Mouse (Mus musculus) heart, embryonic 10.5 days (tissue): Measurements from ENCODE around the gene Nelfe. TPM values are rescaled to one million over a fixed set of nuclear protein-coding genes. Genes with fewer than 3 reads are reported as not detected.
"Not testable (repeated sequence)": the region's sequence is repeated elsewhere in the genome, so short reads cannot be mapped to it uniquely, and the experiment has no call there.

Source experiments
- DNase-seq: peaks from one replicate; pipeline ENCODE4 v3.0.0-alpha.2; 2017; ENCODE audit warnings: low spot score
- H3K27ac ChIP-seq: fragments of 300-500 bp; sonication (generic); 2 replicates; pipeline ENCODE4 v1.5.1; 2016; ENCODE audit warnings: mild to moderate bottlenecking
- H3K27me3 ChIP-seq: fragments of 300-500 bp; sonication (generic); 2 replicates; pipeline ENCODE4 v1.6.1; 2016; ENCODE audit warnings: mild to moderate bottlenecking; ENCODE audit not compliant: poor library complexity, insufficient read depth, severe bottlenecking
- H3K36me3 ChIP-seq: fragments of 300-500 bp; sonication (generic); 2 replicates; pipeline ENCODE4 v1.6.1; 2016; ENCODE audit warnings: mild to moderate bottlenecking, moderate library complexity
- H3K4me1 ChIP-seq: fragments of 300-500 bp; sonication (generic); 2 replicates; pipeline ENCODE4 v1.6.1; 2016; ENCODE audit warnings: mild to moderate bottlenecking
- H3K4me3 ChIP-seq: fragments of 300-500 bp; sonication (generic); 2 replicates; pipeline ENCODE4 v1.5.1; 2016; ENCODE audit warnings: mild to moderate bottlenecking, moderate library complexity
- H3K9me3 ChIP-seq: fragments of 300-500 bp; sonication (generic); 2 replicates; pipeline ENCODE4 v1.6.1; 2016; ENCODE audit warnings: mild to moderate bottlenecking, moderate library complexity
- WGBS: fragments of 180-500 bp; shearing (Covaris S2); methylation state at CpG from one replicate; pipeline ENCODE4 v1.1.7; 2016; 5-methylcytosine and 5-hydroxymethylcytosine counted together
- polyA plus RNA-seq: library from polyadenylated mRNA; unstranded; fragments of >200 nt; fragmentation: Nextera tagmentation; extraction: Ambion mirVana; gene quantifications from 2 replicates; pipeline ENCODE4 v1.2.1, GENCODE M21; 2016

Nelfe gene
- polyA plus RNA-seq, 1 experiment from 2014 or later, result 104 TPM

GRCm38 (mm10) chr17:34814818-34815370 lies 35.3 kb upstream of the Nelfe start:
- no peak overlapping the region for H3K4me3 ChIP-seq
- no peak for DNase-seq
- H3K9me3 ChIP-seq, result no peaks in the 10 kb centered on the region
- no peaks in the 10 kb centered on the region for H3K4me1 ChIP-seq
- 0 out of 2 replicates have a peak, but pooled peaks cover 12% of the 10 kb centered on the region for H3K27me3 ChIP-seq
- H3K36me3 ChIP-seq, result no peaks in the 10 kb centered on the region
- no peak overlapping the region for H3K27ac ChIP-seq
- WGBS, result 72% methylated on average over 7 of the region's 7 CpGs

DNA sequence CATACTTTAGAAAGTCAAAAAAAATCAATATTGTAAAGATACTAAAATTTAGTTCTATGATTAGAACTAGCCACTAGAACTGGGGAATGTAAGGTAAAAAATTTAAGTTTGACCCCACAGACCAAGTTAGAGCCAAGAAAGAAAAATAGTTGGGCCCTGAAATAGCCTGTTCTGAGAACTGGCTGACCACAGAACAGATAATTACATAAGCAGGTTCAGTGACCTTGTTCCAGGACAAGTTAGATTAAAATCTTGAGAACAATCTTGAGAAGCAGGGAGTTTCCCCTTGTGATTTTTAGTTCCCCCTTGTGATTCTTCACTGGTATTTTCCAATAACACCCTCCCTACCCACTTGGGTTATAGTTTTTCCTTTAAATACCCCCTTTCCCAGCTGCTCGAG lies 19.4 kb upstream of the Nelfe start:
- not testable (repeated sequence) for H3K27ac ChIP-seq, H3K4me1 ChIP-seq, DNase-seq, H3K4me3 ChIP-seq, H3K27me3 ChIP-seq, H3K9me3 ChIP-seq
- 100% methylated on average over 1 of the region's 1 CpGs for WGBS
- peaks cover 76% of the 10 kb centered on the region for H3K36me3 ChIP-seq

- H3K27ac ChIP-seq, result peak overlapping the region; percentile 87
- WGBS, result 5% methylated on average over 48 of the region's 48 CpGs
These were observed 13.9 kb upstream of the Nelfe start for GRCm38 (mm10) chr17:34836155-34836855.

GRCm38 (mm10) chr17:34836856-34837221 lies 13.4 kb upstream of the Nelfe start, which contains the start of the genes Stk19 and Dxo:
Stk19 (minus strand) TSS chr17:34836945.
Dxo (plus strand) TSS chr17:34837019.
- peak; percentile 98 for DNase-seq
- WGBS, result under 1% methylated on average over 40 of the region's 40 CpGs
- Histone ChIP-seq H3K27me3 (no peaks in the 10 kb centered on the region), H3K9me3 (no peaks in the 10 kb centered on the region), H3K4me3 (peak within 1 kb of the TSS; percentile 94), H3K27ac (peak within 1 kb of the TSS; percentile 87), H3K36me3 (peaks cover 56% of the 10 kb centered on the region), H3K4me1 (peaks cover 33% of the 10 kb centered on the region)

More at GRCm38 (mm10) chr17:34836155-34836855, 13.9 kb upstream of the Nelfe start:
- no peaks in the 10 kb centered on the region for H3K27me3 ChIP-seq
- H3K4me1 ChIP-seq, result peaks cover 33% of the 10 kb centered on the region
- H3K36me3 ChIP-seq, result peaks cover 55% of the 10 kb centered on the region
- peak overlapping the region; percentile 94 for H3K4me3 ChIP-seq
- H3K9me3 ChIP-seq, result no peaks in the 10 kb centered on the region
- DNase-seq, result peak; percentile 95

DNA sequence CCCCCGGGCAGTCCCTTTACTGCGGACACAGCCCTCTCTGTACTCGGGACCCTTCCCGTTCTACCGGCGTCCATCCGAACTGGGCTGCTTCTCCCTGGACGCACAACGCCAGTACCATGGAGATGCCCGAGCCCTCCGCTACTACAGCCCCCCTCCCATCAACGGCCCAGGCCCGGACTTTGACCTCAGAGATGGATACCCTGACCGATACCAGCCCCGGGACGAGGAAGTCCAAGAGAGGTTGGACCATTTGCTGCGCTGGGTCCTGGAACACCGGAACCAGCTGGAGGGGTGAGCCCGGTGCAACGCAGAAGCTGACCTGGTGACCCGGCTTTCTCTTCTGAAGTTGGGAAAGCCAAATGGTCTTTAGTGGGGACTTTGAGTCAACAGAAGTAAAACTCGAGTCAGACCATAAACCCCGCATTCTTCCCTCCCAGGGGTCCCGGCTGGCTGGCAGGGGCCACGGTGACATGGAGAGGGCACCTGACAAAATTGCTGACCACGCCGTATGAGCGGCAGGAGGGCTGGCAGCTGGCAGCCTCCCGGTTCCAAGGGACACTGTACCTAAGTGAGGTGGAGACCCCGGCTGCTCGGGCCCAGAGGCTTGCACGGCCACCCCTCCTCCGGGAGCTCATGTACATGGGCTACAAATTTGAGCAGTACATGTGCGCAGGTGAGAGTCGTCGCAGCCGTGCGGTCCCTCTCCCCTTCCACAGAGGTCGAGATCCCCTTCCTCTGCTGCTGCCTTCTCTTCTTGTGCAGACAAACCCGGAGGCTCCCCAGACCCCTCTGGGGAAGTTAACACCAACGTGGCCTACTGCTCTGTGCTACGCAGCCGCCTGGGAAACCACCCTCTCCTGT lies 12.5 kb upstream of the Nelfe start:
- 38% methylated on average over 43 of the region's 43 CpGs for WGBS
- H3K4me3 ChIP-seq, result peak overlapping the region; percentile 94
- peaks cover 56% of the 10 kb centered on the region for H3K36me3 ChIP-seq
- no peaks in the 10 kb centered on the region for H3K9me3 ChIP-seq
- peak overlapping the region; percentile 87 for H3K27ac ChIP-seq
- DNase-seq, result no peak
- peaks cover 33% of the 10 kb centered on the region for H3K4me1 ChIP-seq
- no peaks in the 10 kb centered on the region for H3K27me3 ChIP-seq

GRCm38 (mm10) chr17:34838785-34839184 lies 11.4 kb upstream of the Nelfe start:
- H3K36me3 ChIP-seq, result peaks cover 61% of the 10 kb centered on the region

DNA sequence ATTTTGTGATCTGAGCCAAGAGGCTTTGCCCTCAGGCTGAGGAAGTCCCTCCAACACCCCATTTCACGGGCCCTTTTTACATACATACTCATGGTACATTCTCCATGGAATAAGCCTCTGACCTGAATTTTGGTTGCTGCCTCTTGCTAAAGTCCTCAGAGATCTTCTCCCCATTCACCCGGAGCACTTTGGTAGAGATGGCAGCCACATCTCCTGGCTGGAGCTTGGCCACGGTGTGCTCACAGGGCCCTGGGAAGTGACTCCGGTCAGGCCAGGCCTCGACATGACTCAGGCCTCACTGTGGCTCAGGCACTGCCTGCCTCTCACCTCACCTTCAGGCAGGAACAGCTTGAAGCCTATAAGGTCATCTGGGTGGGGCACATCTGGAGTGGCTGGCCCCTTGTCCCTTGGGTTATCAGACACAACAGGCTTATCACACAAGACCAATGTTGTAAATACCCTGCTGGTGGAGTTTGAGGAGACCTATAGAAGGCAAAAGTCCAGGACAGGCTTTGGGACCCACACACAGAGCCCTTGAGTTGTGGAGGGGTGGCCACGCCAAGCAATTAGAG lies 9.4 kb upstream of the Nelfe start:
- Histone ChIP-seq H3K27me3 (no peaks in the 10 kb centered on the region), H3K4me1 (peaks cover 30% of the 10 kb centered on the region), H3K9me3 (no peaks in the 10 kb centered on the region), H3K4me3 (peak overlapping the region; percentile 19; the same call in 1 of the 2 replicates), H3K36me3 (peaks cover 79% of the 10 kb centered on the region), H3K27ac (peak overlapping the region; percentile 62; the same call in 1 of the 2 replicates)
- DNase-seq, result peak; percentile 91
- 79% methylated on average over 6 of the region's 6 CpGs for WGBS

More at GRCm38 (mm10) chr17:34838785-34839184, 11.4 kb upstream of the Nelfe start:
- 89% methylated on average over 7 of the region's 7 CpGs for WGBS
- Histone ChIP-seq H3K9me3 (no peaks in the 10 kb centered on the region), H3K27me3 (no peaks in the 10 kb centered on the region), H3K4me1 (peaks cover 33% of the 10 kb centered on the region), H3K4me3 (peak overlapping the region; percentile 94), H3K27ac (no peak overlapping the region)
- DNase-seq, result no peak

DNA sequence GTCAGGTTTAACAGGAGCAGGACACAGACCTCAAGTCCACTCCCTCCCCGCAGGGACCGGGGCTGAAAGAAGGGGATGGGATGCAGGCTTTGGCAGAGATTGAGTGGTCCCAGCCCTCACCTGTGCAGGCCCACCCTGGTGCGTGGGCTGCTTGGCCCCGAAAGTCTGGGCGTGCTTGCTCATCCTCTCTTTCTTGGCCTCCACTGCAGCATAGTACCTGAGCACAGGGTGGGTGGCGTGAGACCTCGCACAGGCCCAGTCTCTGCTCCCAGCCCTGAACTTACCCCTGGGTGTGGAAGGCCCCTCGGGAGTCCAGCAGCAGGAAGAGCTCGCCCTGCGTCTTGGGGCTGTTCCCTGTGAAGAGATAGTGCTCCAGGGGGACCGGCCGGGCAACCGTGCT lies 5.3 kb upstream of the Nelfe start:
- peaks cover 11% of the 10 kb centered on the region for H3K4me1 ChIP-seq
- WGBS, result 90% methylated on average over 13 of the region's 13 CpGs
- no peaks in the 10 kb centered on the region for H3K9me3 ChIP-seq
- no peaks in the 10 kb centered on the region for H3K27me3 ChIP-seq
- no peak overlapping the region for H3K27ac ChIP-seq
- H3K36me3 ChIP-seq, result peaks cover 83% of the 10 kb centered on the region
- DNase-seq, result no peak
- no peak overlapping the region for H3K4me3 ChIP-seq

DNA sequence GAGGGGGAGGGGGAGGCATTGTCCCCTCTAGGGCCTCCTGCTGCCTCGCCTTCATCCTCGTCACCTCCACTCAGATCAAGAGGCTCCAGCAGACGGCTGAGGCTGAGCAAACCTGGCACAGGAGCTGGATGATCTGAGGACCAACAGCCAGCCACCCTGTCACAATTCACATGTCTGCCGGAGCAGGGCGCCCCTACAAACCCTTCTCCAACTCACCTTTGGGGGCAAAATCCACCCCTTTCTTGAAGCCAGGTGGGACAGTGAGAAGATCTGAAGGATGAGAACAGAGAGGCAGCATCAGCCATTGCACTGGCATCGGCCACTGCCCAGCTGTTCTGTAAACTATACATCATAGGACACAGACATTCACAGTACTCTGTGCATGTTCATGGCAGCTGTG lies 3.0 kb upstream of the Nelfe start:
- H3K4me3 ChIP-seq, result no peak overlapping the region
- peaks cover 63% of the 10 kb centered on the region for H3K36me3 ChIP-seq
- H3K27ac ChIP-seq, result no peak overlapping the region
- no peaks in the 10 kb centered on the region for H3K27me3 ChIP-seq
- H3K9me3 ChIP-seq, result no peaks in the 10 kb centered on the region
- DNase-seq, result no peak
- H3K4me1 ChIP-seq, result peaks cover 18% of the 10 kb centered on the region
- 90% methylated on average over 6 of the region's 6 CpGs for WGBS

DNA sequence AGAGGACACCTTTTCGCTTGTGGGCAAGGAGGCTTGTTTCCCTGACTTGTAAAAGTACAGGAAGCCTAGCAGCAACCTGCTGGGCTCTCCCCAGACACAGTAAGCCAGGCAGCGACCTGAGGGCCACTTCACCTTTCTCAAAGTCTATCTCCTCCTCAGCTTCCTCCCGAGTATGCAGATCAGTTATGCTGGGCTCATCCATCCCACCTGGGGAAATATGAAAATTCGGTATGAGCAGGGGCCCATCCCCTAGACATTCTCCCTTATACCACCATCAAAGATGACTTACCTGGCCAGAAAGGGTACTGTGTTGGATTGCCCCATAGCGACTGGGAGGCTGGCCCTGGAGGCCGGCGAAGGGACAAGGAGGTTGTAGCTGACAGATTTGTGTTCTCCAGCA lies 2.6 kb upstream of the Nelfe start:
- no peaks in the 10 kb centered on the region for H3K27me3 ChIP-seq
- peaks cover 63% of the 10 kb centered on the region for H3K36me3 ChIP-seq
- WGBS, result 86% methylated on average over 7 of the region's 7 CpGs

GRCm38 (mm10) chr17:34850517-34851125 lies 430 bp downstream of the Nelfe start:
- H3K36me3 ChIP-seq, result peaks cover 63% of the 10 kb centered on the region
- no peaks in the 10 kb centered on the region for H3K27me3 ChIP-seq
- 3% methylated on average over 25 of the region's 25 CpGs for WGBS
- H3K9me3 ChIP-seq, result no peaks in the 10 kb centered on the region
- peak overlapping the region; percentile 92 for H3K27ac ChIP-seq
- peak overlapping the region; percentile 96 for H3K4me3 ChIP-seq
- peaks cover 18% of the 10 kb centered on the region for H3K4me1 ChIP-seq
- no peak for DNase-seq

More for the DNA sequence above, 2.6 kb upstream of the Nelfe start:
- Histone ChIP-seq H3K4me1 (peaks cover 18% of the 10 kb centered on the region), H3K4me3 (no peak overlapping the region), H3K9me3 (no peaks in the 10 kb centered on the region), H3K27ac (no peak overlapping the region)
- no peak for DNase-seq

GRCm38 (mm10) chr17:34853511-34853910 lies 3.3 kb downstream of the Nelfe start:
- Histone ChIP-seq H3K4me3 (no peak overlapping the region), H3K4me1 (peaks cover 18% of the 10 kb centered on the region), H3K36me3 (peaks cover 64% of the 10 kb centered on the region), H3K27me3 (no peaks in the 10 kb centered on the region), H3K27ac (no peak overlapping the region), H3K9me3 (no peaks in the 10 kb centered on the region)
- no peak for DNase-seq
- WGBS, result 79% methylated on average over 8 of the region's 8 CpGs
